Mouse (Mus musculus) C2C12 (cell line): Measurements from ENCODE around the gene Sytl1.

Experiments
- CEBPB ChIP-seq: IDR thresholded peaks from one replicate; pipeline ENCODE4 v1.6.1; 2011; ENCODE audit warnings: low read depth, mild to moderate bottlenecking, control low read depth, moderate library complexity
- CTCF ChIP-seq: IDR thresholded peaks from one replicate; pipeline ENCODE4 v1.5.1; 2011; ENCODE audit not compliant: control insufficient read depth, insufficient read depth, insufficient read length
- MAX ChIP-seq: IDR thresholded peaks from one replicate; pipeline ENCODE4 v1.6.1; 2011; ENCODE audit warnings: mild to moderate bottlenecking, control low read depth
- MYOD1 ChIP-seq: IDR thresholded peaks from one replicate; pipeline ENCODE4 v1.6.1; 2011; ENCODE audit warnings: low read depth; ENCODE audit not compliant: control insufficient read depth, insufficient read length
- MYOG ChIP-seq: IDR thresholded peaks from one replicate; pipeline ENCODE4 v1.6.1; 2011; ENCODE audit not compliant: control insufficient read depth, insufficient read length; ENCODE audit errors: extremely low read depth
- USF1 ChIP-seq: IDR thresholded peaks from one replicate; pipeline ENCODE4 v1.6.1; 2011; ENCODE audit warnings: low read depth, mild to moderate bottlenecking, control low read depth, moderate library complexity

GRCm38 (mm10) chr4:133281951-133282481 lies 19.1 kb upstream of the Sytl1 start:
- TF ChIP-seq CTCF (no peak), MYOD1 (no peak), USF1 (no peak), MAX (no peak), CEBPB (no peak), MYOG (no peak)
